Mouse (Mus musculus): ENCODE data around the gene Sparcl1. TPM values are rescaled to one million over a fixed set of nuclear protein-coding genes. Genes with fewer than 3 reads are reported as not detected.

Gene Sparcl1
- polyA plus RNA-seq, 1 experiment from 2014 or later: 50.1 TPM

DNA sequence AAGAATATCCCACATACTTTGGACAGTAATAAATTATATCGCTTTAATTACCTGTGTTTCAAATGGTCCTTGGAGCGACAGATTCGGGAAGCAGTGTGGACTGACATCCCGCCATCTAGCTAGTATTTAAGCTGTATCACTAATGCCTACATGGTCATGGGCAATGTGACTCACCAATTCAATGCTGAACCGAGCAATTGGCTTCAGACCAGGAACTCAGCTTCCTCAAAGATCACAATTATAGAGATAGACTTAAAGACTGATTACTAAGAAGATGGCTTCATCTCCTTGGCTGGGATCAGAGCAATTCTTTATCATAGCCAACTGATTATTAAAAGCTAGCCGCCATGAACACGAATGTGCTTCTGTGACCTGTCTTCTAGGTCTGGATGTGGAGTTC lies 36.0 kb downstream of the Sparcl1 start, which contains the start of gene Gm17660:
Gene Gm17660 (minus strand): TSS at position 101 of the 400 bp plus-strand sequence.
- Histone ChIP-seq H3K4me2 (replicated peaks) (no peak within 1 kb of the TSS), H3K4me3 (no peak within 1 kb of the TSS), H3K36me3 (no peaks in the 10 kb centered on the region), H3K27me3 (no peaks in the 10 kb centered on the region), H3K9me3 (no peaks in the 10 kb centered on the region), H3K9ac (no peak within 1 kb of the TSS), H3K4me1 (peaks cover 3% of the 10 kb centered on the region), H3K27ac (no peak within 1 kb of the TSS)
- 92% methylated on average over 7 of the region's 7 CpGs for WGBS
- ATAC-seq (ENCODE audit: insufficient number of reproducible peaks, insufficient read depth, low FRiP score, low TSS enrichment): no peak

DNA sequence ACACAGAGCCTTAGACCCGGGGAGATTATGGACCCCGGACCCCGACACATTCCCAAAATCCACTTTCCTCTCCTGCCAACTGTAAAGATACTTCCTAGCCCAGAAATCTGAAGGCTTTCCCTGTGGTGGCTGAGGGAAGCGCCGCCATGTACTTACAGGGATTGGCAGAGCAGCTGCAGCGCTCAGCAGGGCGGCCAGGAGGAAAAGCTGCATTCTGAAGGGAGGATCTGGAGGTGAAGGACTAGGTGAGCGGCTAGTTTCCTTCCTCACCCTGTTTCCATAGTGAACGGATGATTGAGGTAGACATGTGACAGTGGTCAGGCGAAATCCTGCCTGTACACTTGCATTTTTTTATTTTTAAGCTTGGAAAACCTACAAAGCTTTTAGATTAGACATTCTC lies 37.2 kb downstream of the Sparcl1 start:
- no peaks in the 10 kb centered on the region for H3K9me3 ChIP-seq
- no peak overlapping the region for H3K9ac ChIP-seq
- H3K4me2 ChIP-seq (replicated peaks): no peak overlapping the region
- no peak overlapping the region for H3K4me3 ChIP-seq
- H3K36me3 ChIP-seq: no peaks in the 10 kb centered on the region
- H3K27me3 ChIP-seq: no peaks in the 10 kb centered on the region
- 33% methylated on average over 10 of the region's 10 CpGs for WGBS
- no peak for ATAC-seq (ENCODE audit: insufficient number of reproducible peaks, insufficient read depth, low FRiP score, low TSS enrichment)
- peaks cover 5% of the 10 kb centered on the region for H3K4me1 ChIP-seq
- no peak overlapping the region for H3K27ac ChIP-seq

DNA sequence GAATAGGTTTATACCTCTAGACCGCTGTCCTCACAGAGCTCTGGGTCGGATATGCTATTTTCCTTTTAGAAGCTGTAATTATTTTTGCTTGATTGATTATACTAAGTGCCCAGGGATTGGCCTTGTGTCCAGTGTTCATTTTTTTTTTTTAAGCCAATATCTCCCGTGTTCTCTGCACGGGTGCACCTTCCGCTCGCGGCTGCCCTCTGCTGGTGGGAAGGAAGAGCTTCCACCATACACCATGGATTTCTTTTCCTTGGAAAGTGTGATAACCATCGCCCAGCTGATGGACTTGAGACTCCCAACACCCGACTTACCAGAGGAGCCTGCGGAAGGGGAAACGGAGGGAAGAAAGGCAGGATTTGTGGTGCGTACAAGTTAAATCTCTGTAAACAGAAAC lies 39.1 kb downstream of the Sparcl1 start:
- WGBS: 35% methylated on average over 12 of the region's 12 CpGs
- no peaks in the 10 kb centered on the region for H3K27me3 ChIP-seq
- peaks cover 5% of the 10 kb centered on the region for H3K4me1 ChIP-seq
- no peak overlapping the region for H3K9ac ChIP-seq
- no peaks in the 10 kb centered on the region for H3K36me3 ChIP-seq
- H3K27ac ChIP-seq: no peak overlapping the region
- no peaks in the 10 kb centered on the region for H3K9me3 ChIP-seq
- H3K4me2 ChIP-seq (replicated peaks): no peak overlapping the region
- no peak overlapping the region for H3K4me3 ChIP-seq
- no peak for ATAC-seq (ENCODE audit: insufficient number of reproducible peaks, insufficient read depth, low FRiP score, low TSS enrichment)

DNA sequence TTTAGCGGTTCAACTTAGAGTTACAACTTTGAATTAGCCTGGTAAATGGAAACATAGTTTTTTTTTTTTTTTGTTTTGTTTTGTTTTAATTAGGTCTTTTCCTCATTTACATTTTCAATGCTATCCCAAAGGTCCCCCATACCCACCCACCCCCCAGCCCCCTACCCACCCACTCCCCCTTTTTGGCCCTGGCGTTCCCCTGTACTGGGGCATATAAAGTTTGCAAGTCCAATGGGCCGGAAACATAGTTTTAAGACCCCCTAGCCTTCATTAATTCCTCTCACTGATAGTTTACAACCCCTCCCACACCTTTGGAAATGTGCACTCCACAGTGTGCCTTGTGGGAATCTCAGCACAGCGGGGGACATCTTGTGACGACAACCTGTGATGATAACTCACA lies 39.9 kb downstream of the Sparcl1 start:
- no peaks in the 10 kb centered on the region for H3K27me3 ChIP-seq
- peaks cover 5% of the 10 kb centered on the region for H3K4me1 ChIP-seq
- WGBS: 80% methylated on average over 5 of the region's 5 CpGs
- H3K4me3 ChIP-seq: no peak overlapping the region
- H3K4me2 ChIP-seq (replicated peaks): no peak overlapping the region
- peak; percentile 94 for ATAC-seq (ENCODE audit: insufficient number of reproducible peaks, insufficient read depth, low FRiP score, low TSS enrichment)
- no peaks in the 10 kb centered on the region for H3K9me3 ChIP-seq
- no peak overlapping the region for H3K27ac ChIP-seq
- H3K9ac ChIP-seq: no peak overlapping the region
- H3K36me3 ChIP-seq: no peaks in the 10 kb centered on the region

DNA sequence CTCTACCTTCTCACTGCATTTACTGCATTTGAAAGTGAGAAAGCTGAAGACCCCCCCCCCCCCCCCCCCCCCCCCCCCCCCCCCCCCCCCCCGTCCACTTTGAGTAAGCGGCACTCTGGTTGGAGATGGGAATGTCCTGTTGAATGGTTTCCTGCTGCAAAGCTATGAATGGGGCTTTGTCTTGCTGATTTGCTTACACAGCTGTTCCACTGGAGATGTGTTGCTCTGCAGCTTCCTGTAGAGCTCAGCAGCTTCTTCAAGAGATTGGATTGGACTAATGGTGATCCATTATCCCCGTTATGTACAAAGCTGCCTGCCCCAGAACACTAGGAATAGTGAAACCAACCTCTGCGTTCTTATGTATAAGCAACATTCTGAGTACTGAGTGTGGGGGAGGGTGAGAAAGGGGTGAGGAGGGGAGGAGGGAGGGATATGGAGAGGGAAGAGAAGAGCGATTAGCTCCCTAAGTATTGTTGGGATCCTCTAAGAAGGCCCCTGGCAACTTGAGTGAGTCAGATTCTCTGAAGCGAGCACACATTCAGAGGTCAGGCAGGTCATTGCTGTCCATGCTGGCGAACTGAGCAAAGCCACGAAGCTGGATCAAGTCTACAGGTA lies 41.2 kb downstream of the Sparcl1 start:
- no peak overlapping the region for H3K4me3 ChIP-seq
- H3K36me3 ChIP-seq: no peaks in the 10 kb centered on the region
- no peaks in the 10 kb centered on the region for H3K9me3 ChIP-seq
- H3K4me1 ChIP-seq: peaks cover 5% of the 10 kb centered on the region
- H3K27me3 ChIP-seq: no peaks in the 10 kb centered on the region
- 0 out of 2 replicates have a peak overlapping the region, but pooled peaks have one; percentile 21 for H3K4me2 ChIP-seq (replicated peaks)
- ATAC-seq (ENCODE audit: insufficient number of reproducible peaks, insufficient read depth, low FRiP score, low TSS enrichment): peak; percentile 95
- H3K9ac ChIP-seq: no peak overlapping the region
- 13% methylated on average over 6 of the region's 8 CpGs for WGBS
- H3K27ac ChIP-seq: peak overlapping the region; percentile 83

DNA sequence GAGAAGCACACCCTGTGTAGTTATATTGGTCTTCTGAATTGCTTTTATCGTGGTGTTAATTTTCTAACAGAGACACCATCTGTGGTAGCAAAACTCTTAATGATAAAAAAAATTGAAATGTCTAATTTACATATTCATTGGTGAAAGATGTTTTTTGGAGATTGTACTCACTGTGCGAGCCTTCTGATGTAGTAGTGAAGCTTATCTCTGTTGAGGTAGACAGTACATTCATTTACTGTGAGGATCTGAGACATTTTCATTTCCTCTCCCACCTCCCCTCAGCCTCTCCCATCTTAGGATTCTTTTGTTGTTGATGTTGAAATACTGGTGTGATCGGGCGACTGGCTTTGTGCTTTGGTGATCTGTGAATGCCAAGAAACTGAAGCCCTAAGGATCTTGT lies 42.5 kb downstream of the Sparcl1 start:
- H3K27ac ChIP-seq: no peak overlapping the region
- no peaks in the 10 kb centered on the region for H3K36me3 ChIP-seq
- H3K4me1 ChIP-seq: peaks cover 5% of the 10 kb centered on the region
- H3K4me3 ChIP-seq: no peak overlapping the region
- no peaks in the 10 kb centered on the region for H3K27me3 ChIP-seq
- ATAC-seq (ENCODE audit: insufficient number of reproducible peaks, insufficient read depth, low FRiP score, low TSS enrichment): no peak
- no peaks in the 10 kb centered on the region for H3K9me3 ChIP-seq
- 71% methylated on average over 4 of the region's 4 CpGs for WGBS
- H3K4me2 ChIP-seq (replicated peaks): no peak overlapping the region
- no peak overlapping the region for H3K9ac ChIP-seq

DNA sequence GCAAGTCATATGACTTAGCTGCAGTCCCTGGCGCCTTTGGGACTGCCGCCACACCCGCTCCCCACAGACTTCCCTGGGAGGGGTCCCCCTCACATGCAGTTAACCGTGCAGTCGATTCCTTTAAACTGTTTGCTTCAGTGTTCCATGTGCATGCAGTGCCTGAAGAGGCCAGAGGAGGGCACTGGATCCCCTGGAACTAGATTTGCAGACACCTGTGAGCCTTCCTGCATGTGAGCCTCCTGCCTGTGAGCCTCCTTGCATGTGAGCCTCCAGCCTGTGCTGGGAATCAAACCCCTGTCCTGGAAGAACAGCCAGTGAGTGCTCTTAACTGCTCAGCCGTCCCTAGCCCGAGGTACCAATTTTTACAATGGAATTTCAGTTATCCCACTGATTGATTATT lies 44.8 kb downstream of the Sparcl1 start:
- no peak for ATAC-seq (ENCODE audit: insufficient number of reproducible peaks, insufficient read depth, low FRiP score, low TSS enrichment)
- H3K36me3 ChIP-seq: 0 out of 2 replicates have a peak, but pooled peaks cover 5% of the 10 kb centered on the region
- peaks cover 5% of the 10 kb centered on the region for H3K4me1 ChIP-seq
- no peaks in the 10 kb centered on the region for H3K27me3 ChIP-seq
- 83% methylated on average over 7 of the region's 7 CpGs for WGBS
- no peaks in the 10 kb centered on the region for H3K9me3 ChIP-seq
- no peak overlapping the region for H3K4me2 ChIP-seq (replicated peaks)
- H3K9ac ChIP-seq: no peak overlapping the region
- no peak overlapping the region for H3K4me3 ChIP-seq
- H3K27ac ChIP-seq: no peak overlapping the region

DNA sequence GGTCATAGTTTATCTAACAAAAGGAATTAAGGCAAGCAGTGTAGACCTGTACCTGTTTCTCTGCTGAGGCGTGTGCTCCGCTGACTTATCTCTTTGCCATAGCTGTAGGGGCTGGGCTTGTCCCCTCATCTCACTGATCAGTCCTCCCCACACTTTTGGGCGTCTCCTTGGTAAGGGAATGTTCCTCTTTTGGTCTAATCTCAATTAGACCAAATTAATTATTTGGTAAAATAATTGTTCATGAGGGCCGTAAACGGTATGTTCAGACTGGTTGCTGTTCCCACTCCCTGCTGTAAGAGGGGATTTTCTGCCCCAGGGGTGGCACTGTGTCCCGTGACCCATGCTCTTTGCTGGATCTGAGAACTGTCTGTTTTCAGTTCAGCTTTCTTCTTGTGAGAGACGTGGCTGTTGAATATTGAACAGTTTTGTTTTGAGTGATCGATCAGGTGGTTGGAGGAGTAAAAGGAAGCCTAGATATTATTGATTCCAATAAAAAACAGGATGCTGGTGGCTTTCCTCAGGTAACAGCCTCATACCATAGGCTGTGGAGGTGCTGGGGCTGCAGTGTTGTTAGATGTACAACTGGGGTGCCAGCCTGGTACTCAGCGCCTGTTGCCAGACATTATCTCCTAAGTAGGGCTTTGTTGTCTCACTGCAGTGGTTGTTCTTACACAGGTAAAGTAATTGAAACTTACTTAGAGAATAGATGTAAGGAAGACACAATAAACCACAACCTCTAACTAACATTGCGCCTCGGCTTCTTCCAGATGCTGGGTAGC lies 50.6 kb downstream of the Sparcl1 start:
- no peaks in the 10 kb centered on the region for H3K9me3 ChIP-seq
- H3K9ac ChIP-seq: no peak overlapping the region
- H3K4me3 ChIP-seq: no peak overlapping the region
- H3K4me1 ChIP-seq: no peaks in the 10 kb centered on the region
- H3K27ac ChIP-seq: no peak overlapping the region
- WGBS: 90% methylated on average over 11 of the region's 11 CpGs
- no peaks in the 10 kb centered on the region for H3K27me3 ChIP-seq
- peaks cover 46% of the 10 kb centered on the region for H3K36me3 ChIP-seq
- H3K4me2 ChIP-seq (replicated peaks): no peak overlapping the region
- ATAC-seq (ENCODE audit: insufficient number of reproducible peaks, insufficient read depth, low FRiP score, low TSS enrichment): no peak

DNA sequence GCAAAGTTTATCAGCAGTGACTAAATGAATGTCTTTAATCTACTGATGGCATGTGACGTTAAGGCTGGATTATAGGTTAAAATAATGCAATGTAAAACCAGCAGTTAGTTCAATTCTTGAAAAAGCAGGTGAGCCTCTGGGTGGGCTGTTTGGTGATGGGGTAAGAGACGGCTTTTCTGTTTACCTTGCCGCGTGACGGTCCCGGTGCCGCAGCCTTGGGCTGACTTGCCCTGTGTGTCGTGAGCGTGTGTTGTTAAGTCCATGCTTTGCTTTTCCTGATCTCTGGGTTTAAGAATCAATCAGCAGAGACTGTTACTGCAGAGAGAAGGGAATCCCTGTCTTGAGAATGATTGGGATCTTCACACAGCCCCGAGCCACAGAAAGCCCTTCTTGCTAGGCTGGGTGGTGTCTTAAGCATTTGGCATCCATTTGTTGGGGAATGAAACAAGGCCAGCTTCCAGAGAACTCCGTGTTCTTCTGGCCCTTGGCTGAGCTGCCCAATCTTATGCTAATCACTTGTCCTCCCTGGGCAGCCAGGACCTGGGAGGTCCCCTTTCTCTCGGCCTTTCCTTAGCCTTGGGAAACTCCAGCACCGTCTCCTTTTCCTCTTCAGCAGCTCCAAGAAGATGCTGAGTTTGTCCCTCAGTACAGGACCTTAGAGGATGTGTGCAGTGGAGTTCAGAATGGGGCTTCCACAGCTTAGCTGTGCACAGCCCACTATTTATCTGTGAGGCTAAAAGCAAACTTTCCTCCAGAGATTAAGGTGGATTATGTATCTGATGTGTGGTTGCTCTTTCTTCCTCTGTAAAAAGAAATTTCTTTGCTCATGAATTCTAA lies 51.4 kb downstream of the Sparcl1 start:
- Histone ChIP-seq H3K9me3 (no peaks in the 10 kb centered on the region), H3K27me3 (no peaks in the 10 kb centered on the region), H3K4me3 (no peak overlapping the region), H3K27ac (no peak overlapping the region), H3K36me3 (peaks cover 46% of the 10 kb centered on the region), H3K9ac (no peak overlapping the region), H3K4me1 (no peaks in the 10 kb centered on the region), H3K4me2 (replicated peaks) (no peak overlapping the region)
- ATAC-seq (ENCODE audit: insufficient number of reproducible peaks, insufficient read depth, low FRiP score, low TSS enrichment): no peak
- 82% methylated on average over 13 of the region's 13 CpGs for WGBS

DNA sequence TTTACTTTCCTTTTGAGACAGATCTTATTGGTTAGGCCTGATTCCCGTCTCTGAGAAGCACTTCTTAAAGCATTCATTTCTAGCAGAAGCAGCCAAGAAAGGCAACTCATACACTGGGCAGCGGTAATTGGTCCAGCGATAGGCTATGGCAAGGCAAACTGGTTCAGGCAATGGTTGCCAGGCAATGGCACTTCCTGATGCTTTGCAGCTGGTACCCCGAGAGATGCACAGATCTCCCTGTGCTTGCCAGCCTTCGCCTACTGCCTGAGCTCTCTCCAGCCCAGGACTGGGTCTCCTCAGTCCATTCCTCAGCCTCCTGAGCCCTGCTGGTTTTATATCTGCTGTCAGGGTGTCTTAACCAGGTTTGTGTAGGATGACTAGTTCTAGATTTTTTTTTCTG lies 53.1 kb downstream of the Sparcl1 start:
- ATAC-seq (ENCODE audit: insufficient number of reproducible peaks, insufficient read depth, low FRiP score, low TSS enrichment): no peak
- no peaks in the 10 kb centered on the region for H3K4me1 ChIP-seq
- H3K27me3 ChIP-seq: no peaks in the 10 kb centered on the region
- H3K36me3 ChIP-seq: peaks cover 50% of the 10 kb centered on the region
- H3K27ac ChIP-seq: no peak overlapping the region
- no peak overlapping the region for H3K9ac ChIP-seq
- H3K4me3 ChIP-seq: no peak overlapping the region
- WGBS: 92% methylated on average over 5 of the region's 5 CpGs
- no peak overlapping the region for H3K4me2 ChIP-seq (replicated peaks)
- no peaks in the 10 kb centered on the region for H3K9me3 ChIP-seq

DNA sequence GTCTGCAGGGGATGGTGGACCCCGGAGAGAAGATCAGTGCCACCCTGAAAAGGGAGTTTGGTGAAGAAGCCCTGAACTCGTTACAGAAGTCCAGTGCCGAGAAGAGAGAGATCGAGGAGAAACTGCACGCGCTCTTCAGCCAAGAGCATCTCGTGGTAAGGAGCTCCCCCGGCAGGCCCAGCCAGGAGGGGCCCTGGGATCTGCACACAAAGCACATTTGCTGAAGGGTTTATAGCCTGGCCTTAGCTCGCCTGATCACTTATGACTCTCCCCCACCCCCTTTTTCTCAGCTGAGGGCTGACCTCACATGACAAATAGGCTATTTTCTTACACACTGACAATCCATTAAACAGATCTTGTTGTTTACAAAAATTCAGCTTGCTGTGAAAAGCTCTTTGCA lies 53.9 kb downstream of the Sparcl1 start:
- Histone ChIP-seq H3K27ac (no peak overlapping the region), H3K36me3 (peaks cover 51% of the 10 kb centered on the region), H3K27me3 (no peaks in the 10 kb centered on the region), H3K9ac (no peak overlapping the region), H3K4me1 (no peaks in the 10 kb centered on the region), H3K4me3 (no peak overlapping the region), H3K4me2 (replicated peaks) (no peak overlapping the region), H3K9me3 (no peaks in the 10 kb centered on the region)
- WGBS: 84% methylated on average over 9 of the region's 9 CpGs
- ATAC-seq (ENCODE audit: insufficient number of reproducible peaks, insufficient read depth, low FRiP score, low TSS enrichment): no peak

Data from embryonic facial prominence, embryonic 12.5 days (tissue).